Mouse (Mus musculus) intestine, embryonic 15.5 days (tissue): ENCODE results near the gene Dppa5a. TPM values are rescaled to one million over a fixed set of nuclear protein-coding genes. Genes with fewer than 3 reads are reported as not detected.
"Not testable (repeated sequence)": the region's sequence is repeated elsewhere in the genome, so short reads cannot be mapped to it uniquely, and the experiment has no call there.

Experiments
- ATAC-seq: fragments of 200-750 bp; cut with Nextera tagmentation; 2 replicates; pipeline ENCODE4 v1.8.0; 2017; ENCODE audit warnings: moderate TSS enrichment, moderate library complexity
- H3K27ac ChIP-seq: fragments of 300-500 bp; sonication (generic); 2 replicates; pipeline ENCODE4 v1.5.1; 2015; ENCODE audit warnings: mild to moderate bottlenecking, inconsistent platforms
- H3K27me3 ChIP-seq: fragments of 300-500 bp; sonication (generic); replicated peaks from 2 replicates; pipeline ENCODE4 v1.6.1; 2015; ENCODE audit warnings: inconsistent platforms
- H3K36me3 ChIP-seq: fragments of 300-500 bp; sonication (generic); 2 replicates; pipeline ENCODE4 v1.6.1; 2015; ENCODE audit warnings: inconsistent platforms
- H3K4me1 ChIP-seq: fragments of 300-500 bp; sonication (generic); replicated peaks from 2 replicates; pipeline ENCODE4 v1.6.1; 2015; ENCODE audit warnings: inconsistent platforms
- H3K4me2 ChIP-seq: fragments of 300-500 bp; sonication (generic); replicated peaks from 2 replicates; pipeline ENCODE4 v1.6.1; 2015; ENCODE audit warnings: mild to moderate bottlenecking, inconsistent platforms
- H3K4me3 ChIP-seq: fragments of 300-500 bp; sonication (generic); replicated peaks from 2 replicates; pipeline ENCODE4 v1.5.1; 2015; ENCODE audit warnings: inconsistent platforms
- H3K9ac ChIP-seq: fragments of 300-500 bp; sonication (generic); 2 replicates; pipeline ENCODE4 v1.6.1; 2015; ENCODE audit warnings: inconsistent platforms
- H3K9me3 ChIP-seq: fragments of 300-500 bp; sonication (generic); 2 replicates; pipeline ENCODE4 v1.6.1; 2016; ENCODE audit warnings: inconsistent platforms
- WGBS: fragments of 180-500 bp; shearing (Covaris S2); methylation state at CpG from one replicate; pipeline ENCODE4 v1.1.7; 2015; 5-methylcytosine and 5-hydroxymethylcytosine counted together
- polyA plus RNA-seq: library from polyadenylated mRNA; unstranded; fragments of >200 nt; fragmentation: Nextera tagmentation; extraction: Ambion mirVana; gene quantifications from 2 replicates; pipeline ENCODE4 v1.2.1, GENCODE M21; 2015

Dppa5a gene
- polyA plus RNA-seq, 1 experiment from 2014 or later: not detected

GRCm38 (mm10) chr9:78342494-78342893, 25.5 kb downstream of the Dppa5a start:
- not testable (repeated sequence) for H3K36me3 ChIP-seq, H3K9me3 ChIP-seq, H3K4me3 ChIP-seq, H3K9ac ChIP-seq, H3K4me2 ChIP-seq, ATAC-seq, H3K4me1 ChIP-seq, H3K27me3 ChIP-seq, H3K27ac ChIP-seq
- WGBS: 87% methylated on average over 4 of the region's 4 CpGs

DNA sequence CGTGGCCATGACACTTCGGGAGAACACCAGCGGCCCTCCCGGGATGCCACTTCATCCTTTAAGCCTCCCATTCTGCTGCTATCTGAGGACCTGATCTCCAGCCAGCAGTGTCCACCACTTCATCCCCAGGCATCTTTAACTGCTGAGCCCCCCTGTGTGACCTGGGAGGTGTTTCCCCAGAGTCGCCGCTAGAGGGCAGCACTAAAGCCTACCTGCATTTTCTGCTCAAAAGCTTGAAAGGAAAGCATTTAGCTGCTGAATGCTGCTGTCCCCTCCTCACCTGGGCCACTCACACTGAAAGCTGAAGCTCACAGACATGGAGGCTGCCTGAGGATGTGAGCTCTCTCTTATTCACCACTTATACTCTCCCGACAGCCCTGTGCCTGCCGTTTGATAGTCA, 27.7 kb downstream of the Dppa5a start:
- not testable (repeated sequence) for H3K36me3 ChIP-seq, H3K4me2 ChIP-seq, H3K4me1 ChIP-seq, H3K4me3 ChIP-seq, H3K27me3 ChIP-seq, H3K9ac ChIP-seq, H3K27ac ChIP-seq, H3K9me3 ChIP-seq, ATAC-seq
- WGBS: 21% methylated on average over 8 of the region's 8 CpGs

GRCm38 (mm10) chr9:78337050-78337449, 30.9 kb downstream of the Dppa5a start:
- H3K4me2 ChIP-seq, H3K4me3 ChIP-seq, H3K4me1 ChIP-seq, H3K9ac ChIP-seq, H3K9me3 ChIP-seq, H3K36me3 ChIP-seq, H3K27ac ChIP-seq, H3K27me3 ChIP-seq: not testable (repeated sequence)
- ATAC-seq: peak; percentile 76

- H3K4me2 ChIP-seq, H3K4me1 ChIP-seq, ATAC-seq, H3K9me3 ChIP-seq, H3K36me3 ChIP-seq, H3K27ac ChIP-seq, H3K9ac ChIP-seq, H3K4me3 ChIP-seq, H3K27me3 ChIP-seq: not testable (repeated sequence)
- WGBS: 74% methylated on average over 1 of the region's 1 CpGs
Measured at GRCm38 (mm10) chr9:78327289-78327688, 40.7 kb downstream of the Dppa5a start, which contains the start of gene Omt2b. TSS of gene Omt2b (plus strand) at chr9:78327589.

GRCm38 (mm10) chr9:78319499-78319898, 48.5 kb downstream of the Dppa5a start:
- no peaks in the 10 kb centered on the region for H3K36me3 ChIP-seq

More at GRCm38 (mm10) chr9:78319499-78319898, 48.5 kb downstream of the Dppa5a start:
- no peak overlapping the region for H3K4me3 ChIP-seq
- no peak overlapping the region for H3K27ac ChIP-seq
- ATAC-seq: no peak
- no peaks in the 10 kb centered on the region for H3K9me3 ChIP-seq
- no peak overlapping the region for H3K9ac ChIP-seq
- WGBS: 46% methylated on average over 1 of the region's 1 CpGs
- H3K4me2 ChIP-seq: no peak overlapping the region
- H3K4me1 ChIP-seq: no peaks in the 10 kb centered on the region
- no peaks in the 10 kb centered on the region for H3K27me3 ChIP-seq

Other genes with a start within 250 kb of the Dppa5a start
- 56.0 and 56.9 TPM in 2 replicates for gene Gsta4, start 185.4 kb downstream of the Dppa5a start, polyA plus RNA-seq
- gene Gsta1, start 137.5 kb downstream of the Dppa5a start, polyA plus RNA-seq: 61.1 and 68.1 TPM in 2 replicates
- 45.9 and 53.7 TPM in 2 replicates for gene Gm3776, start 111.0 kb downstream of the Dppa5a start, polyA plus RNA-seq
- gene Gm10639, start 78.3 kb downstream of the Dppa5a start, polyA plus RNA-seq: 0.93 and 1.2 TPM in 2 replicates
- gene Omt2a, start 53.4 kb downstream of the Dppa5a start, polyA plus RNA-seq: not detected in 2 replicates
- not detected in 2 replicates for gene Omt2b, start 40.6 kb downstream of the Dppa5a start, polyA plus RNA-seq
- 35.3 and 36.5 TPM in 2 replicates for gene Gsta2, start 12.4 kb downstream of the Dppa5a start, polyA plus RNA-seq
- 0.34 and 0.60 TPM in 2 replicates for gene Ooep, start 10.5 kb upstream of the Dppa5a start, polyA plus RNA-seq
- 0.27 and 0.36 TPM in 2 replicates for gene Ddx43, start 27.6 kb upstream of the Dppa5a start, polyA plus RNA-seq
- 2.3 and 2.4 TPM in 2 replicates for gene Cgas, start 75.1 kb upstream of the Dppa5a start, polyA plus RNA-seq
- gene Mto1, start 80.0 kb upstream of the Dppa5a start, polyA plus RNA-seq: 24.2 and 24.6 TPM in 2 replicates
- gene Gm17324, start 80.6 kb upstream of the Dppa5a start, polyA plus RNA-seq: 0.32 and 0.64 TPM in 2 replicates
- gene Eef1a1, start 121.0 kb upstream of the Dppa5a start, polyA plus RNA-seq: 4,456 and 4,538 TPM in 2 replicates
- gene Slc17a5, start 219.9 kb upstream of the Dppa5a start, polyA plus RNA-seq: 39.6 and 49.8 TPM in 2 replicates
- gene Cd109, start 247.4 kb upstream of the Dppa5a start, polyA plus RNA-seq: 5.1 and 5.9 TPM in 2 replicates